Mouse (Mus musculus) left cerebral cortex, adult 18-20 months (tissue): ENCODE results near the gene Nup210. TPM values are rescaled to one million over a fixed set of nuclear protein-coding genes. Genes with fewer than 3 reads are reported as not detected.
A peak's percentile ranks its signal among the peaks of the same experiment; 100 is the strongest.
"Not testable (repeated sequence)": the region's sequence is repeated elsewhere in the genome, so short reads cannot be mapped to it uniquely, and the experiment has no call there.

Experiments used
- DNase-seq, 2 experiments: peaks; one replicate each; pipeline ENCODE4 v3.0.0; 2021 to 2022; ENCODE audit warnings: low spot score in 2 of 2, mixed read lengths in 1 of 2
- total RNA-seq, 2 experiments: library from RNA; stranded (reverse); gene quantifications; 2 replicates each; pipeline ENCODE4 v1.2.3; 2021

Nup210 gene
- total RNA-seq, 2 experiments from 2014 or later: 20.3 TPM

GRCm38 (mm10) chr6:91105400-91106129 is 11.1 kb downstream of the Nup210 start:
- no peak for DNase-seq

GRCm38 (mm10) chr6:91104765-91105399 is 11.7 kb downstream of the Nup210 start:
- DNase-seq: no peak

DNA sequence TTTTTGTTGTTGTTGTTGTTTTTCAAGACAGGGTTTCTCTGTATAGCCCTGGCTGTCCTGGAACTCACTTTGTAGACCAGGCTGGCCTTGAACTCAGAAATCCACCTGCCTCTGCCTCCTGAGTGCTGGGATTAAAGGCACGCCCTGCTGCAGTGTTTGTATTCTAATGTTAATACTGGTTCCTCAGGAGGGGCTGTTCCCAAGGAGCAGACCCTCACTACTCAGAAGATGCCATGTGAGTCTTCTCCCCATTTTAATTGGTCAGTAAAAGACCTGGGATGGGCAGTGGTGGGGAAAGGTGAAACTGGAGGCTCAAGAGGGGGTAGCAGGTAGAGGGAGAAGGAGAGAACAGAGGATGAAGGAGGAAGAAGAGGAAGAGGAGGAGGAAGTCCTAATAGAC is 13.2 kb downstream of the Nup210 start:
- DNase-seq: not testable (repeated sequence)

DNA sequence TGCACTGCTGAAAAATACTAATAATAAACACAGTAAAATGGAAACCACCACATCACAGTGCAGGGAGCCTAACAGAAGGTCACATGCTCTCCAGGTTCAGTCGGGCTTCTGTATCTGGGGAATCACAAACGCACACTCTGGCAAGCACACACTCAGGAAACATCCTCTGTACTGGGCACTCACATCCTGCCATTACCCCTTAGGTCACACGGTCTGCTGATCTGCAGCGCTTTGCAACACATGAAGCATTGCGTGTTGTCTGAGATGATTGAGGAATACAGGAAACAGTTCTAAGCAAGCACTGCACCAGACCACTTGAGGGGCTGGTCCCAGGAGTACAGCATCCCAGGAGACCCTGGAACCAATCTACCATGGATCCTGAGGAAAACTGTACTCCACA is 16.0 kb downstream of the Nup210 start:
- no peak for DNase-seq

- no peak for DNase-seq
Measured at GRCm38 (mm10) chr6:91097879-91098278, 18.8 kb downstream of the Nup210 start.

DNA sequence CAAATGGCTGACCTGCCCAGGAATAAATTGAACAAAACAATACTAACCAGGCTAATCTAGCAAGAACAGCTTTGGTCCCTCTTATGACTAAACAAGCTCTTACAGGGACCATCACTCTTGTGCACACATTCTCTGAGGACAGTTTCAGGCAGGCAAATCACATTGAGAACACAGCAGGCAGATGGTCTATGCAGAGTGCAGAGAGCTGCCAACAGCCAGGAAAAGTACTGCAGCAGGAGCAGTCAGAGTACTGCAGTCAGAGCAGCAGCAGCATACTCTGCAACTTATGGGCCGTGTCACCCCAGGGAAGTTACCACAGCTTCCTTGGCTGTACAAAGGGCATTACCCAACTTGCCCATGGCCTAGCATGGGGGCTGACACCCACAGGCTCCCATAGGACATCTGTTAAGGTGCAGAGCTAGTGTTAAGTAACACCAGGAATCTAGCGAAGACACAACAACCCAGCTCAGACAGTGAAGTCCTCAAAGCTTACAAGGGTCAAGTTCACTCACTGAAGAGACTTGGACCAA is 21.5 kb downstream of the Nup210 start:
- peak; percentile 16 to 36 for DNase-seq

DNA sequence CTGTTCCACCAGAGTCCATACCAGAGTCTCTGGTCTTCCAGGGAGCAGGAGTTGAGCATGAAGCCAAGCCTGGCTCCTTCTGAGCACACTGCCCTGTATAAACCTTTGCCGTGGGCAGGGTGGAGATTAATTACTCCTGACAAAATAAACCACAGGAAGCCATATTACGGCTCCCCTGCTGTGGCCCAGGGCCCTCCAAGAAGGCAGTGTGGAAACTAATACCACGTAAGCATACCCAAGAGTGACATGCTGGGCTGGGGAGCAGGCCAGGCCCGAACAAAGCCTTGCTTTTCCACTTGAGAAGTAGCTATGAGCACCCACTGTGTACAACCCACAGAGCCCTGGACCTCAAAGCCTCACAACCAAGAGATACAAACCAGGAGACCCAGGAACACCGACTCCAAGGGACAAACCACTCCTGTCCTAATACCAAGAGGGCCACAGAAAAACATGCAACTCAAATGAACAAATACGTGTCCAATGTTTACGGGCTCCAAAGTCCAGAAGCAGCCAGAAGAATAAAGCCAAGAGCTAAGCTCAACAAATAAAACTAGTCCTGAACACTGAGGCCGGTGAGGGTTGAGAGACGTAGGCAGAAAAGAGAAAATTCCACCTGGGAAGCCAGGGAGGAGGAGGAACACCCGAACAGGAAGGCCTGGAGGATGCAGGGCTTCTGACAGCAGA is 24.3 kb downstream of the Nup210 start:
- DNase-seq: no peak

GRCm38 (mm10) chr6:91085114-91085892 is 31.3 kb downstream of the Nup210 start:
- no peak for DNase-seq

GRCm38 (mm10) chr6:91080033-91080432 is 36.6 kb downstream of the Nup210 start:
- no peak for DNase-seq

- DNase-seq: peak; percentile 79 to 84
Measured at GRCm38 (mm10) chr6:91076249-91076648, 40.4 kb downstream of the Nup210 start.

DNA sequence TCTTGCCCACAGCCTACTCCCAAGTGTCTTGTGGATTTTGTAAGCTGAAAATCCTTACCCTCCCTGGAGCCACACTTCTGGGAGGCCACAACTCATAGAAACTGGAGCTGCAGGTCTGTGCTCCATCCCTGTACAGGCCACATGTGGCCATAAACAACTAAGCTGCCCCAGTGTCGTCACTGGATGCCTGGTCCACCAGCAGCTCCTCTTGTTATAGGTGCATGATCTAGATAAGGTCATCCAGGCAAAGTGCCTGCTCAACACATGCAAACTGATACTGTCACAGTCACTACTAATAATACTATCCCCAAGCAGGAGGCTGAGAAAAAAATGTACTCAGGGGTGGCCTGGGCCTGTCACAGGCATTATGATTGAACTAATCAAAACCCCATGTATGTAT is 48.1 kb downstream of the Nup210 start:
- DNase-seq: no peak

DNA sequence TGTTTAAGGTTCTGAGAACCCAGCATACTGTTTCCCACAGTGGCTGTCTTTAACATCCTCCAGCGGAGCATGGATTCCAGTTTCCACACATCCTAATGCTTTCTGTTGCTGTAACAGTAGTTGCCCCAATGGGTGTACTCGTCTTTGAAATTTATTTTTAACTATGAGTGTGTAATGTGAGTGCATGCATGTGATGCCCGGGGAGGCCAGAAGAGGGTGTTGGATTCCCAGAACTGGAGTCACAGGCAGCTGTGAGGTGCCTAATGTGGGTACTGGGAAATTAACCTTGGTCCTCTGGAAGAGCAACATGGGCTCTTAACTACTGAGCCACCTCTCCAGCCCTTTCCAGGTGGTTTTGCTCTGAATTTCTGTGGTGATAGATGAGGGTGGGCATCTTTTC is 49.6 kb downstream of the Nup210 start:
- DNase-seq: no peak

GRCm38 (mm10) chr6:91061296-91061695 is 55.3 kb downstream of the Nup210 start:
- no peak for DNase-seq

DNA sequence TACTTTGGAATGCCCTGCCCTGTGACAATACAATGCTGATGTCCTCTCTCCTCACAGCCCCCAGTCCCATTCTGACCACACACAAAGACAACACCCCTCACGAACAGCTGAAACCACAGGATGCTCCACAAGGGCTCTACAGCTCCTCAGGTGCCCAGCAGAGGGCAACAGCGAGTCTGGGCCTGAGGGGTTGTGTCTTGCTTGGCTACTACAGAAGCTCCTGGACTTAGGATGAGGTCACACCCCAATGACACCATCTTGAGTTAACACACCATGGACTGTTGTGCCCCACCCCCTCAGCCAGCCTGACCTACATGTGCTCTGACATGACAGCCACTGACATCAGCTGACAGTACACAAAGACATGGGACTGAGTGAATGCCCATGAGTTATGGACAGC is 56.9 kb downstream of the Nup210 start:
- DNase-seq: peak; percentile 44 to 59

- DNase-seq: no peak
Measured at GRCm38 (mm10) chr6:91057989-91058388, 58.6 kb downstream of the Nup210 start.

GRCm38 (mm10) chr6:91056348-91056747 is 60.3 kb downstream of the Nup210 start:
- DNase-seq: peak; percentile 34 to 51

DNA sequence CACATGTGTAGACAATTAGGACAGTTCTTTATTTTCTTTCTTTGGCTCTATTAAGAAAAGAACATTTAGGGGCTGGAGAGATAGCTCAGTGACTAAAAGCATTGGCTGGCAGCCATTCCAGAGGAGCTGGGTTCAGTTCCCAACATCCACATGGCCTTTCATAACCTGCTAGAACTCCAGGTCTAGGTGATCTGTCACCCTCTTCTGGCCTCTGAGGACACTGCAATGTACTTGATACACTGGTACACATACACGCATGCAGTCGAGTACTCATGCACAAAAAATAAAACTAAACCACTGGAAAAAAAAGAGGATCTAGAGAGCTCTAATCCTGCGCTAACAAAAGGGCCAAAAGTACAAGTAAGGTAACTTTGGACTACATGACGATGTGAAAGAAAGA is 64.1 kb downstream of the Nup210 start:
- DNase-seq: no peak

DNA sequence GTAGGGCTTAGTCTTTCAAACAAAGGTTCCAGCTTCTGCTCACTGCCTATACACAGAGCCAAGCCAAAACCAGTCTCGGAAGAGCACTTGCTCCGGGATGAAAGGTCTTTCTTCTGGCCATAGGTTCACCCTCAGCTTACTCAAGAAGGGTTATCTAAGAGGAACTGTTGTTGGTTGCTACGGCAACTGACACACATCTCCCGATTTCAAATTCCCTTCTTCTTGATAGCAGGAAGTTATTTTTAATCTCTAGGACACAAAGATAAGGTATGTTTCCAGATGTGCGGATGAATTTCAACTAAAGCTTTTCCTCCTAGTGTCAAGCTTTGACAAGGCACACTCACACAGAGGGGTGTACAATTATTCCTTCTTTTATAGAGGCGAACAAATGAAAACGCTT is 68.6 kb downstream of the Nup210 start:
- DNase-seq: no peak

DNA sequence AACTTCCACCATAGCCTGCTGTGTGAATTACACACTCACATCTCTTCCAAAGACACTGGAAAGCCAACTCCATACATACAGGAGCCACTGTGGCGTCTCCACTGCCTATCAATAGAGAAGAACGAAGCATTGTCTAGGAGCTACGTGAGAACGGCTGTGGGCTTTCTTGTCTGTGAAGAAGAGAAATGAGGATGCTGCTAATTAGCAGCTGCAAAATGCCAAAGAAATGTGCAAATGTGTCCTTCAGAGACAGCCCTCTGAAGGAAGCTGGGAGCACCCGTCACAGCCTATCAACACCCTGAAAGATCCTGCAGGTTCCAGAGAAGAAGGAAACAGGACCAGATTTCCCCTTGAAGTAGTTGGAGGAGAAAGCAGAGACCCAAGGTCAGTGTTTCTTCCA is 69.2 kb downstream of the Nup210 start:
- DNase-seq: no peak

- no peak for DNase-seq
Measured at GRCm38 (mm10) chr6:91046184-91046583, 70.4 kb downstream of the Nup210 start.

DNA sequence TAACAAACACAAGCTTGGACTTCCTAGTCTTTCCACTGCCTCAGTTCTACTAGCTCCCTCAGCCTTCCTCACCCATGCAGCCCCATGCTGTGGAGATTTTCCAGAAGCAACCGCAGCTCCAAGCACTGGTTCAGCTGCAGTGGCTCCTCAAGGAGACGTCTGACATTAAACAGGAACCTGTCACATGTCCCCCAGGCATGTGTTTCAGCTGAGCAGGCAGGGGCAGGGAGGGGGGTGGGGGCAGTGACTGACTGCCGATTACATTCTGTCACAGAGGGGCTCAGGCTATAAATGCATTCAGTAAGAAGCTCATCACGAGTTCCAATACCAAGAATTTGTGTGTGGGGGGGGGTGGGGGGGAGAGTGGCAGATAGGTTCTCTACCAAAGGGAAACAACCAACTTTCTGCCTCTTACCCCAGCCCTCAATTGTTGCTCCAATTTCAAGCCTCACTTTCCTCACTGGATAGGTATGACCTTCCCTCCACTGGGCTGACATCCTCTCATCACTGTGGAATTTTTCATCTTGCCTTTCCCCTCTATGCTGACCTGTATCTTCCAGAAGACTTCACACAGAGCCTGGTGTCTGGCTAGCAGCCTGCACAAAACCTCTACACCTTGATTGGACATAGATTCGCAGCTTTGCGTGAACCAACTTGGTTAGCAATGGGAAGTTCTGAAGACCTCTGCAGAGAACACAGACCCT is 71.8 kb downstream of the Nup210 start:
- DNase-seq: no peak
